Mouse (Mus musculus) embryonic facial prominence, embryonic 15.5 days (tissue): ENCODE measurements at regions not wholly inside any gene's neighbourhood (a gene's known extent, or its start where the extent isn't known, plus 50 kb on each side); places are given as distances from the start of the nearest gene placed in this dataset.

Experiments used
- ATAC-seq: fragments of 200-750 bp; cut with Nextera tagmentation; 2 replicates; pipeline ENCODE4 v1.8.0; 2017; ENCODE audit warnings: low read depth, moderate TSS enrichment; ENCODE audit not compliant: insufficient number of reproducible peaks, low FRiP score, low TSS enrichment
- H3K27ac ChIP-seq: fragments of 300-500 bp; sonication (generic); replicated peaks from 2 replicates; pipeline ENCODE4 v1.5.1; 2015; ENCODE audit warnings: mild to moderate bottlenecking, inconsistent platforms
- H3K27me3 ChIP-seq: fragments of 300-500 bp; sonication (generic); 2 replicates; pipeline ENCODE4 v1.6.1; 2015; ENCODE audit warnings: inconsistent platforms
- H3K36me3 ChIP-seq: fragments of 300-500 bp; sonication (generic); 2 replicates; pipeline ENCODE4 v1.6.1; 2015; ENCODE audit warnings: mild to moderate bottlenecking, inconsistent platforms
- H3K4me1 ChIP-seq: fragments of 300-500 bp; sonication (generic); 2 replicates; pipeline ENCODE4 v1.6.1; 2015; ENCODE audit warnings: inconsistent platforms
- H3K4me2 ChIP-seq: fragments of 300-500 bp; sonication (generic); replicated peaks from 2 replicates; pipeline ENCODE4 v1.6.1; 2015; ENCODE audit warnings: mild to moderate bottlenecking, inconsistent platforms
- H3K4me3 ChIP-seq: fragments of 300-500 bp; sonication (generic); replicated peaks from 2 replicates; pipeline ENCODE4 v1.5.1; 2015; ENCODE audit warnings: mild to moderate bottlenecking, inconsistent platforms
- H3K9ac ChIP-seq: fragments of 300-500 bp; sonication (generic); 2 replicates; pipeline ENCODE4 v1.6.1; 2015; ENCODE audit warnings: inconsistent platforms
- H3K9me3 ChIP-seq: fragments of 300-500 bp; sonication (generic); replicated peaks from 2 replicates; pipeline ENCODE4 v1.6.1; 2016; ENCODE audit warnings: inconsistent platforms
- WGBS: fragments of 180-500 bp; shearing (Covaris S2); methylation state at CpG from one replicate; pipeline ENCODE4 v1.1.7; 2015; 5-methylcytosine and 5-hydroxymethylcytosine counted together

- WGBS = 53% methylated on average over 13 of the region's 13 CpGs
- peaks cover 10% of the 10 kb centered on the region; the same call in 1 of the 2 replicates for H3K4me1 ChIP-seq
- H3K27me3 ChIP-seq = peaks cover 7% of the 10 kb centered on the region; the same call in 1 of the 2 replicates
- no peak overlapping the region for H3K4me3 ChIP-seq
- H3K9me3 ChIP-seq = no peaks in the 10 kb centered on the region
- no peak overlapping the region for H3K27ac ChIP-seq
- no peak overlapping the region for H3K9ac ChIP-seq
- ATAC-seq = no peak
- H3K36me3 ChIP-seq = no peaks in the 10 kb centered on the region
- no peak overlapping the region for H3K4me2 ChIP-seq
Observed at GRCm38 (mm10) chr6:99999711-100000365, 273.6 kb upstream of the Prok2 start.

DNA sequence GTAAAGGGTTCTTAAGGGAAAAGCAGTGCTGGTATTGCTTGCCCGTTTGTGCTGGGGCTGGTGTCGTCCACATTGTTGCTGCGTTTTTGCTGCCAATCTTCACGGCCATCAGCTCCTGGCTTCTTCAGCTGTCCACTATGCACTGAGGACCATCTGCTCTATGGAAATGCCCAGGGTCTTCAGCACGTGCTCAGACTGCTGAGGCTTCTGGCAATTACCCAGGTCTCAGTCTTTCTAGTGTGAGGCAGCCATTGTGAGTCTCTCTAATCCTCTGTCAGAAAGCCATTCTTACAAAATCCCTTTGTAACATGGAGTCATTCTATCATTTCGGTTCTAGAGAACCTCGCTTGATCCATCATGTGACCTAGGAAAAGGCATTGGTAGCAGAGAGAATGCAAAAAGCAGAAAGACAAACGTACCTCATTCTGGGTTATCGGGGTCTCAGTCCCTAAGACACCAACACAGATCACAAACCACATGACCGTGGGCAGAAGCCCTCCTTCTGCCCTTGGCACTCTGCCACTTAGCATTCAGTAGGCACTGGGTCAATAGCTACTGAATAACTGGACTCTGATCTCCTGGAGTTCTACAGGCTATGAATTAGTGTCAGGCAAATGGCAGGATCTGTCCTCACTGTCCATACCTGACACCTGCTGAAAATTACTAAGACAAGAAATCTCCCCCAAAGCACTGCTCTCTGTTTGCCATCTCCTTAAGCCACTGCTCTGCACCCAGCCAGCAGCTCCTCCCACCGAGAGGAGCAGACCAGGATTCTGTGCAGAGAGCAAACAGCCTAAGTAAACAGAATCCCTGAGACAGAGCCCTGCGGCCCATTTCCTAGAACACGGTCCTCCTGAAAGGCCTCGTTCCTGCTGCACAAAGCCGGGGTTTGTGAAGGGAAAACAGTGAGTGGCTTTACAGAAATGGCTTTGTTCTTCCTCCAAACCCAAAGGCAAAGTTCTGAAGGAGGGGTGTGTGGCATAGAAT, 270.1 kb upstream of the Prok2 start:
- no peaks in the 10 kb centered on the region for H3K9me3 ChIP-seq
- 48% methylated on average over 15 of the region's 15 CpGs for WGBS
- H3K4me2 ChIP-seq = no peak overlapping the region
- H3K36me3 ChIP-seq = no peaks in the 10 kb centered on the region
- H3K27ac ChIP-seq = no peak overlapping the region
- peaks cover 7% of the 10 kb centered on the region; the same call in 1 of the 2 replicates for H3K27me3 ChIP-seq
- no peak overlapping the region for H3K4me3 ChIP-seq
- peaks cover 21% of the 10 kb centered on the region for H3K4me1 ChIP-seq
- no peak overlapping the region for H3K9ac ChIP-seq
- ATAC-seq = no peak

DNA sequence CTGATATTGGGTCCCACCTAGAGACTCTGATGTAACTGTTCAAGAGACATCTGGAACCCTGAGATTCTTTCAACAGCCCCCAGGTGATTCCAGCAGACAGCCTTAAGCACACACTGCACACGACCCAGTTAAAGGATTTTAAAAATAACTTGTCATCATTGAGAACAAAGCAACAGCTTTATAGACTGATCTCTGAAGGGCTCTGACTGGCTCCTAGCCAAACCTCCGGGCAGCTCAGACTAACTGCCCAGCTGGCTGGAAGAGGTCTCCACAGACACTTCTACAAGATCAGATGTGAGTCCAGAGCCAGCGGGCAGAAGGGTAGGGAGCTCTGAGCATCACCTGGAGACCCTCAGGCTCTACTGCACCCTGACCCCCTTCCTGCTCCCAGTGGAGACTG, 267.8 kb upstream of the Prok2 start:
- ATAC-seq = no peak
- Histone ChIP-seq H3K4me1 (peaks cover 28% of the 10 kb centered on the region), H3K4me2 (no peak overlapping the region), H3K9ac (no peak overlapping the region), H3K27me3 (peaks cover 4% of the 10 kb centered on the region; the same call in 1 of the 2 replicates), H3K36me3 (no peaks in the 10 kb centered on the region), H3K4me3 (no peak overlapping the region), H3K27ac (no peak overlapping the region), H3K9me3 (no peaks in the 10 kb centered on the region)
- WGBS = 35% methylated on average over 3 of the region's 3 CpGs

GRCm38 (mm10) chr6:99991079-99991478, 264.9 kb upstream of the Prok2 start:
- Histone ChIP-seq H3K9ac (no peak overlapping the region), H3K4me1 (peaks cover 28% of the 10 kb centered on the region), H3K9me3 (no peaks in the 10 kb centered on the region), H3K4me2 (no peak overlapping the region), H3K27me3 (peaks cover 16% of the 10 kb centered on the region; the same call in 1 of the 2 replicates), H3K4me3 (no peak overlapping the region), H3K36me3 (no peaks in the 10 kb centered on the region), H3K27ac (no peak overlapping the region)
- ATAC-seq = peak; percentile 44; the same call in 1 of the 2 replicates
- 50% methylated on average over 7 of the region's 7 CpGs for WGBS

- Histone ChIP-seq H3K4me1 (peaks cover 29% of the 10 kb centered on the region), H3K4me2 (no peak overlapping the region), H3K9me3 (no peaks in the 10 kb centered on the region), H3K9ac (no peak overlapping the region), H3K27me3 (0 out of 2 replicates have a peak, but pooled peaks cover 16% of the 10 kb centered on the region), H3K4me3 (no peak overlapping the region), H3K27ac (no peak overlapping the region), H3K36me3 (no peaks in the 10 kb centered on the region)
- ATAC-seq = no peak
- 74% methylated on average over 6 of the region's 6 CpGs for WGBS
Observed at GRCm38 (mm10) chr6:99990604-99991003, 264.4 kb upstream of the Prok2 start.

GRCm38 (mm10) chr6:99986449-99986848, 260.3 kb upstream of the Prok2 start:
- 92% methylated on average over 3 of the region's 3 CpGs for WGBS
- no peak overlapping the region for H3K4me3 ChIP-seq
- H3K36me3 ChIP-seq = no peaks in the 10 kb centered on the region
- 0 out of 2 replicates have a peak, but pooled peaks cover 19% of the 10 kb centered on the region for H3K27me3 ChIP-seq
- H3K9ac ChIP-seq = no peak overlapping the region
- H3K4me1 ChIP-seq = peaks cover 32% of the 10 kb centered on the region
- no peaks in the 10 kb centered on the region for H3K9me3 ChIP-seq
- H3K27ac ChIP-seq = no peak overlapping the region
- H3K4me2 ChIP-seq = no peak overlapping the region
- ATAC-seq = no peak

- ATAC-seq = peak; percentile 77
- H3K4me1 ChIP-seq = peaks cover 26% of the 10 kb centered on the region
- peak overlapping the region; percentile 71 for H3K27ac ChIP-seq
- no peak overlapping the region for H3K4me3 ChIP-seq
- H3K4me2 ChIP-seq = peak overlapping the region; percentile 27
- H3K36me3 ChIP-seq = no peaks in the 10 kb centered on the region
- H3K9ac ChIP-seq = no peak overlapping the region
- H3K27me3 ChIP-seq = 0 out of 2 replicates have a peak, but pooled peaks cover 19% of the 10 kb centered on the region
- 12% methylated on average over 5 of the region's 5 CpGs for WGBS
- no peaks in the 10 kb centered on the region for H3K9me3 ChIP-seq
Observed at GRCm38 (mm10) chr6:99985322-99985721, 259.1 kb upstream of the Prok2 start.

DNA sequence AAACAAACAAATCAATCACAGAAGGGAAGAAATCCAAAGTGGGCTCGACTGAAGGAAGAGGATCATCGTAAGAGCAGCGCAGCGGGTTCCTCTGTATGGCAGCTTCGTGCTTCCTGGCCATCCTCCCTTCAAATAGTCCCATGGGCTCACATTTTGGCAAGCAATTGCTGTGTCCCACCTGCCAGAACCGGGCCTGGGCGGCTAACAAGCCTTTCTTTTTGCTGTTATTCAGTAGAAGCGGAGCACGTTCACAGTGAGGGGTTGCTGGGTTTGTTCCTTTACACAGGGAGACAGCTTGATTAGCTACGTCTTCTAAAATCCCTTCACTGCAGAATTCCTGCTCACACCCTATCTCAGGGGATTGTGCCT, 258.6 kb upstream of the Prok2 start:
- H3K9me3 ChIP-seq = no peaks in the 10 kb centered on the region
- H3K4me1 ChIP-seq = peaks cover 23% of the 10 kb centered on the region
- 0 out of 2 replicates have a peak, but pooled peaks have one; percentile 11 for ATAC-seq
- no peak overlapping the region for H3K9ac ChIP-seq
- 10% methylated on average over 10 of the region's 10 CpGs for WGBS
- peak overlapping the region; percentile 71 for H3K27ac ChIP-seq
- H3K4me3 ChIP-seq = no peak overlapping the region
- 0 out of 2 replicates have a peak, but pooled peaks cover 19% of the 10 kb centered on the region for H3K27me3 ChIP-seq
- H3K36me3 ChIP-seq = no peaks in the 10 kb centered on the region
- H3K4me2 ChIP-seq = peak overlapping the region; percentile 27

- H3K27me3 ChIP-seq = 0 out of 2 replicates have a peak, but pooled peaks cover 19% of the 10 kb centered on the region
- peak overlapping the region; percentile 27 for H3K4me2 ChIP-seq
- H3K9me3 ChIP-seq = no peaks in the 10 kb centered on the region
- peaks cover 23% of the 10 kb centered on the region for H3K4me1 ChIP-seq
- 10% methylated on average over 7 of the region's 7 CpGs for WGBS
- no peak overlapping the region for H3K9ac ChIP-seq
- H3K4me3 ChIP-seq = no peak overlapping the region
- H3K36me3 ChIP-seq = no peaks in the 10 kb centered on the region
- peak overlapping the region; percentile 71 for H3K27ac ChIP-seq
- no peak for ATAC-seq
Observed at GRCm38 (mm10) chr6:99984057-99984855, 258.1 kb upstream of the Prok2 start.

DNA sequence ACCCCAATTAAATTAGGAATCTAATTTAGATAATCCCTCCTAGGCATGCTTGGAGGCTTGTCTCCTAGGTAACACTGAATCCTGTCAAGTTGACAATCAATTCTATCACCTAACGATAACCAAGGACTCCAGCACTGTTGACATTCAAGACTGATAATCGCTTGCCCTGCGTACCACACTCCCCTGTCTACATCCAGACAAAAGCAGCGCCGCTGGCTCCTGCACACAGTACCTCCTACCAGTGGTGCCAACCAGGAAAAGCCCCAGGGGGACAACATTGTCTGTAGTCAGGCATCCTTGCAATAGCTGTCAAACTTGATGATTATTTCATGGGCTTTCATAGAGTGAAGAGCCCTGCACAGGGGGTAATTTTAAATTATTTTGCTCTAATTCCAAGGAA, 253.4 kb upstream of the Prok2 start:
- H3K27me3 ChIP-seq = no peaks in the 10 kb centered on the region
- no peak overlapping the region for H3K9ac ChIP-seq
- no peaks in the 10 kb centered on the region for H3K9me3 ChIP-seq
- H3K4me3 ChIP-seq = no peak overlapping the region
- no peak overlapping the region for H3K4me2 ChIP-seq
- H3K27ac ChIP-seq = no peak overlapping the region
- ATAC-seq = no peak
- no peaks in the 10 kb centered on the region for H3K36me3 ChIP-seq
- 48% methylated on average over 5 of the region's 5 CpGs for WGBS
- peaks cover 12% of the 10 kb centered on the region for H3K4me1 ChIP-seq
